Mouse (Mus musculus) activated CD4-positive, CD25-positive, alpha-beta regulatory T cell, adult 4 months (primary cell): ENCODE data around the gene Slc45a1. TPM values are rescaled to one million over a fixed set of nuclear protein-coding genes. Genes with fewer than 3 reads are reported as not detected.

ENCODE experiments used
- ATAC-seq: one replicate; pipeline ENCODE4 v1.8.0; 2017
- polyA plus RNA-seq, 2 experiments: library from polyadenylated mRNA; unstranded; fragments of 100-300 nt; shearing (Covaris generic); gene quantifications; one replicate each; pipeline ENCODE4 v1.2.1; 2017

The Slc45a1 gene
- polyA plus RNA-seq, 2 experiments from 2014 or later, result 0.21 TPM; not detected in 1

DNA sequence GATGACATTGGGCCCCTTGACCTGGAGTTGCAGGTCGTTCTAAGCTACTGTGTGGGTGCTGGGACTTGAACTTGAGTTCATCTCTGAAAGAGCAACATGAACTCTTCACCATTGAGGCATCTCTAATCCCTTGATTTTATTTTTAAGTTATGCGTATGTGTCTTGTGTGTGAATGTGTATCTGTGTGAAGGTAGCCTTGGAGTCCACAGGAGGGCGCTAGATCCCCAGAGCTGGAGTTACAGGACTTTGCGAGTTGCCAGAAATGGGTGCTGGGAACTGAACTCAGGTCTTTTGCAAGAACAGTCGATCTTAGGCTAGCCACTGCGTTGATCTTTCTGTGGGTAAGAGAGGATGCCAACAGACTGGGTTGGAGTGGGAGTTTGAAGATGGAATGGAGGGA lies 4.5 kb upstream of the Slc45a1 start:
- no peak for ATAC-seq

DNA sequence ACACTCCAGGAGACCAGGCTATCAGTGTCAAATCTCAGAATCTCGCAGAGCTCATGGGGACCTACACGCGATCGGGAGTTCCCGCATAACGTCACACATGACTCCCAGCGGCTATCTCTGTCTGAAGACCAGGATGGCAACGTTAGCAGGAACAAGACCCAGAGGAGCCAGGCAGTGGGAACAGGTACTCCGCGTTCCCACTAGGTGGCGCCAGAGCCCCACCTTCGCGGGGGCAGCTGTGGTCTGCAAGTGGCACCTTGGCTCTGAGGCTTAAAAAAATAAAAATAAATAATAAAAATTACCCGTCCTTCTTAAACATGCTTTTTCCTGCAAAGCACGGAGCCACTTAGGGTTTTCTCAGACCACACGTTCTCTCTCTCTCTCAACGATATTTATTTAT lies 4.0 kb upstream of the Slc45a1 start:
- peak; percentile 70 for ATAC-seq

DNA sequence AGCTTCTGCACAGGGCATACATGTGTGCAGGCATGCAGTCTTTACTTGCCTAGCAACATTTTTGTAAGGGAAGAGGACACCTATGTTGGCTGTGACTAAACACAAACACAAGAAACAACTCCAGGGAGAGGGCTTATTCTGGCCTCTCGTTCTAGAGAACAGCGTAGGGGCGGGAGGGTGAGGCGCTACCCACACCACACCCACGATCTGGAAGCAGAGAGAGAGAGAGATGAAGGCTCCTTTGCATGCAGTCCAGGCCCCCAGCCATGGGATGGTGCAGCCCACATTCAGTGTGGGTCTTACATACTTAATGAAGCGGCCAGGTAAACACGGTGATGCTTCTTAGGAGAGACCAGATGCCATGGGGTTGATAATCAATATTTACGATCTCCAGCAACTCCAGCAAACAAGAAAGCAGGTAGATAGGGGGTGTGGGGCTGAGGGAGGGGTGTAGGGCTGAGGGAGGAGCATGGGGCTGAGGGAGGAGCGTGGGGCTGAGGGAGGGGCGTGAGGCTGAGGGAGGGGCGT lies 1.2 kb upstream of the Slc45a1 start:
- ATAC-seq, result no peak

DNA sequence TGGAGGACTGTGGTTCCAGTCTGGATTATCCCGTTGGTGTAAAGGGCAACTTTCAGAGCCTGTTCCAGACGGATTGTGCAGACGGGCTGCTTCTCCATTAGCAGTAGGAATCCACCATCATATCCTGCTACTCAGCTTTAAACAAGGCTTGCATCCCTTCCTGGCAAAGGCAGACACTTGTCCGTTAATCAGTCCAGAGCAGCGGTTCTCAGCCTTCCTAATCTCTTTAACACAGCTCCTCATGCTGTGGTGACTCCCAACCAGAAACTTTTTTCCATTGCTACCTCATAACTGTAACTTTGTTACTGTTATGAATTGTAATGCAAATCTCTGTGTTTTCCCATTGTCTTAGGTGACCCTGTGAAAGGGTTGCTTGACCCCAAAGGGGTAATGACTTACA lies 2.6 kb downstream of the Slc45a1 start:
- no peak for ATAC-seq

DNA sequence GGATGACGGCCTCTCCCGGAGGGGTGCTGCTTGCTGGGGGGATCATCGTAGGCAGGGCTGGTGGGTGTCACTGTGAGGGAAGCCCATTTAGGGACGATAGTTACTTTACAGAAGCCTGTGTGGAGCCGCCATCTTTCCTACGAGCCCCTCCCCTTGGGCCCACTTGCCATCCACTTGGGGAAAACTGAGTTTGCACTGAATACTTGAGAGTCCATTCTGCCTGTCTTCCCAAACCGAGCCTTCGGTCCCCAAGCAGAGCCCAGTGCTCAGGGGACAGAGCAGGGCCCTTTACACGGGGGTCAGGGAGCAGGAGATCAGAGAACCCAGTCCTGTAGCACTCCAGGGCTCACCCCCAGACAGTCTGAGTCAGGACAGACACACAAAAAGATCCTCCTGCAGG lies 7.7 kb downstream of the Slc45a1 start:
- no peak for ATAC-seq

DNA sequence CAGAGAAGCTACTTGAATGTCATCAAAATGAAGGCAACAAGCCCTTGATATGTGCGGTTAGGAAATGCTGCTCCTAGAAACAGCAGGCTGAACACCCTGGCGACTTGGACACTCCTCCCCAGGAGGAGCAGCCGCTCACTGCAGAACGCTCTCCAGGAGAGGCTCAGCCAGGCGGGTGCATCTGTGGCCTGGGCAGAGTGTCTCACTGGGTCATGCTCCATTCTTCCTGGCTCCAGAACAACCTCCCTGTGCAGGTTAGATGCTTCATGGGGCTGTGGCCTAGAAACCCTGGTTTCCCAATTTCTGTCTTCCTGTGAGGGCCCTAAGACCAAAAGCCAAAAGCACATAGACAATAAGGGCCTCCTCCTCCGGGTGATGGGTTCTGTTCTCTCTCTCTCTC lies 15.3 kb downstream of the Slc45a1 start:
- no peak for ATAC-seq

DNA sequence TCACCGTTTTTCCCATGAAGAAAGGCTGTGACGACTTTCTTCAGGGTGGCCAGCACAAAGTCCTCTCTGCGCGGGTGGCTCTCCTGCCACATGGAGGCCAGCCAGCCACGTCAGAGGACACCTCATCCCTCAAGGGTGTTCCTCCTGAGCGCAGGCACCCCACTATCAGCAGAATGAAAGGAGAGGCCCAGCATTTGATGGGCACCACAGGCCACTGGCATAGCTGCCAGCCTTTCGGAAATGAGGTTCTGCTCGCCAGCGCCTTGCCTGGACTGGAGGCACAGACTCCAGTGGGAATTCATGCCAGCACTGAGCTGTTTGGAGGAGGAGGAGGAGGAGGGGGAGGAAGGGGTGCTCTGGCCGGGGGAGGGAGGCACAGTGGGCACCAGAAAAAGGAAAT lies 16.4 kb downstream of the Slc45a1 start:
- ATAC-seq, result no peak

DNA sequence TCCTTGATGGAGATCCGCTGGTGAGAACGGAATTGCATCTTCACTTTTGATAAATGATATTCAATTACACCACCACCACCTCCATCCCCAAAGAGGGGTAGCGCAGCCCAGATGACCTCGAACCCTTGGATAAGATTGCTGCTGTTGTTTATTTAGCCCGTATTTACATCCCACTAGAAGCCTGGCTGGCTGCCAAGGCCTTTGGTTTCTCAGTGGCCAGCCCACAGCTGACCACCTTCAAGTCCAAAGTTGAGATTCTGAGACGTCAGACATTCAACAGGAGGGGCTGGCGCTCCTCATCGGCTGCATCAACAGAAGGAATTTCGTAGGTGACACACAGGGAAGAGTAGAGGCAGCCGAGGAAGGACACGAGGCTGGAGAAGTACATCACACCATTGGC lies 22.7 kb downstream of the Slc45a1 start:
- ATAC-seq, result no peak

DNA sequence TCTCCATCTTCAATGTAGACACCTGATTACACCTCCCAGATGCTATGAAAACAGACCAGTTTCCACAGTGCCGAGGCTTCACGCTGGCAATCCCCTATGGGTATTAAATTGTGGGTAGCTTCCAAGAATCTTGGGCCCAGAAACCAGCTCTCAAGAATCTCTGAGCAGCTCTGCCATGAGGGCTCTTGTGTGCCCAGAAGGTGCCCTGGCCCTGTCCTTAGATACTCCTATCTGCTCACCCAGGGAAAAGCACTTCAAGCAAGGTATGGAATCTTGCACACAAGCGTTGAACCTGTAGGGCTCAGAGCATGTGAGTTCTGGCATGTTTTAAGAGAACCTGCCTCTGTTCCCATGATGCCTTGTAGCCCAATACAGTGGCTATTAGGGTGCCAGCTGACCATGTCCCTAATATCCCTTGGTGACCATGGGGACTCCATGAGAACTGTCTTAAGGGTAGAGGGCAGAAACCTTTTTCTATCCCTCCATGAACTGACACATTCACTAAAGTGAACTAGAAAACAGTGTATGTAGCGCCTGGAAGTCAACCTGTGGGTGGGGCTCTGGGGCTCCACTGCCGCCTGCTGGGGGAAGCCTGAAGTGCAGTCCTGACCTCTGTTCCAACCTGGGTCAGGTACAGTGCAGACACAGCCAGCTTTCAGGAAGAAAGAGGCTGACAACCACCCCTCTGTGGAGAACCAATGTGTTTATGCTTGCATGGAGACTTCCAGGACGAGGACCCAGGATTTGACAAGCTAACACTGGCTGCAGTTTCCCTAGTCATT lies 25.8 kb downstream of the Slc45a1 start:
- ATAC-seq, result peak; percentile 77

DNA sequence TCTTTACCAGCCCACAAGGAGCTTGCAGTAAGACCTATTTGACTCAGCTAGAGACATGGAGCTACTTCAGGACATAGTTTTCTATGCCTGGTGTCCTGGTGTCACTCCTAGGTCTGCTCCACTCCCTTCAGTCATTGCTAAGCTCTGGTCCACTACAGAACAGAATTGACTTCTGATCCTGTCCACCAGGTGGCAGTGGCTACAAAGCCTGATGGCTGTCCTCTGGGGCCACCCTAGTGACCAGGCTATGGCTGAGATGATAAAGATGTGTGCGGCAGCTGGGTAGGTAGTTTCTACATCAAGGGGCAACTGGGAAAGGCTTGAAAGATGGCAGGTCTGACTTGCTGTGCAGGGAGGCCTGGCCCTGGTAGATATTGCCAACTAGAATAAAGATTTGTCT lies 26.5 kb downstream of the Slc45a1 start:
- ATAC-seq, result no peak

DNA sequence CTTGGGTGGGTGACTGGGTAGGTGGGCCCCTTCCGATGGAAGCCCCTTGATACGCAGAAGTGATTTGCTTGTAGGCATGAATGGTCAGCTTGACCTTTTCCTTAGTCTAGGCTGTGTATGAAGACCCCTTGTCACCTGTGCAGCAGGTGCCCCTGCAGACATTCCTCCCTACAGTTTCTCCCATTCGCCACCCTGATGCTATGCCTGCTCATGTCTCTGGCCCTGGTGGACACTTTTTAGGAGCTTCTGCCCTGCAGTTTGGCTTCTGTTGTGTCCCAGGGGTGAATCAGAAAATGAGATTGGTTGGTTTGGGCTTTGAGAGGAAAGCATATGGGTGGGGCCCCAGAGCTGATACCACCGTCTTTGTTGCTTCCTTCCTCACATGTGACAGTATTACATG lies 27.0 kb downstream of the Slc45a1 start:
- no peak for ATAC-seq

DNA sequence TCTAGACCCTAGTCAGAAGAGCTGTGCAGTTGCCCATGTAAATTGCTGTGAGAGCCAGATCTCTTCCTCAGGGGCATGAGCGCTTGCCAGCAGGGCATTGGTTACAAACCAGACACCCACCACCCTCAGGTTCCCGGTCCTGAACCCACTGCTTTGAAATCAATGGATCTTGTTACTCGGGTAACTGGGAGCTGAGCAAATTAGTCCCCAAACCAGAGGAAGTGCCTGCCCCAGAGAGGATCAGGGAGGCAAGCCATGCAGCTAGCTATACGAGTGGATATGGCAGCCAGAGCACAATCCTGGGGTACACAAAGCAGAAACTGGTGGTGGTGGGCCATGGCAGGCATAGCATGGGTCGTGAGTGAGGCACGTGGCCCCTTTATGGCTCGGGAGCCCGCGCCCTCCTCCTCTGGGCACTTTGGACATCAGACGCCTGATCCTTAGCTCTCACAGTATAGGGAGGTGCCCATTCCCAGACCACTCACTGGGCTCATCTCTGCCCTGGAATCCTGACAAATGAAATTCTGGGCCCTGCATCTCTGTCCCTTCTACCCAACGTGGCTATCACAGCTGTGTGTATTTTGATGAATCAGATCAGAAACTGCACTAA lies 27.7 kb downstream of the Slc45a1 start:
- no peak for ATAC-seq

DNA sequence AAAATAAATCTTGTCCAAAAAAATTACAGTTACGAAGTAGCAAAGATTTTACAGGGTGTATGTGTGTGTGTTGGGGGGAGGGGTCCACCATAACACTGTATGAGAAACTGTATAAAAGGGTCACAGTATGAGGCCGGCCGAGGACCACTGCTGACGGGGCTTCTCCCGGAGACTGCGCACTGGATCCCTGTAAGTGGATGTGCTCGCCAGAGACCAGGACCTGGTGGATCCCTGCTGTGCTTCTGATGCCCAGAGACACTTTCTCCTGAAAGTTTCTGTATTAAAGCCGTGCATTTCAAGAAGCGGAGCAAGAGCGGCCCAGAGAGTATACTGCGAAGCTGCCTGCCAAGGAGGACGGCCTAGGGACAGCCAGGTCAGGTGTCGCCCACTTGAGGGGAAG lies 29.3 kb downstream of the Slc45a1 start:
- ATAC-seq, result no peak

DNA sequence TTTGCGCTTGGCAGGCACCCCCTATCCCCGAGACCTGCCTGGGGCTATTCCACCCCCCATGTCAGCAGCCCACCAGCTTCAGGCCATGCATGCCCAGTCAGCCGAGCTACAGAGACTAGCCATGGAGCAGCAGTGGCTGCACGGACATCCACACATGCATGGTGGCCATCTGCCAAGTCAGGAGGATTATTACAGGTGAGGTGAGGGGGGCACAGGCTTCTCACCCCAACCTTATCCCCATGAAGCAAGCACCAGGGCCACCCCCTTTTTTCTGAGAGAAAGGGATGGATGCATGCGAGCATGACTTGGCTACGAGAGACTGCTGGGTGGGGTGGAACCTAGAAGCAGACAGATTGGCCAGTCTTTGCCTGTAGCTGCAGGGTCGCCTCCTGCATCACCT lies 33.0 kb downstream of the Slc45a1 start:
- ATAC-seq, result no peak

DNA sequence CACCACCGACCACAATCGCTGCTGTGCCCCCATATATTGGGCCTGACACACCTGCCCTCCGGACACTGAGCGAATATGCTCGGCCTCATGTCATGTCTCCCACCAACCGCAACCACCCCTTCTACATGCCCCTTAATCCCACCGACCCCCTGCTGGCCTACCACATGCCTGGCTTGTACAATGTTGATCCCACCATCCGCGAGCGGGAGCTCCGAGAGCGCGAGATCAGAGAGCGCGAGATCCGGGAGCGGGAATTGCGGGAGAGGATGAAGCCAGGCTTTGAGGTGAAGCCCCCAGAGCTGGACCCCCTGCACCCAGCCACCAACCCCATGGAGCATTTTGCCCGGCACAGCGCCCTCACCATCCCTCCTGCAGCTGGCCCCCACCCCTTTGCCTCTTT lies 35.1 kb downstream of the Slc45a1 start:
- ATAC-seq, result no peak

DNA sequence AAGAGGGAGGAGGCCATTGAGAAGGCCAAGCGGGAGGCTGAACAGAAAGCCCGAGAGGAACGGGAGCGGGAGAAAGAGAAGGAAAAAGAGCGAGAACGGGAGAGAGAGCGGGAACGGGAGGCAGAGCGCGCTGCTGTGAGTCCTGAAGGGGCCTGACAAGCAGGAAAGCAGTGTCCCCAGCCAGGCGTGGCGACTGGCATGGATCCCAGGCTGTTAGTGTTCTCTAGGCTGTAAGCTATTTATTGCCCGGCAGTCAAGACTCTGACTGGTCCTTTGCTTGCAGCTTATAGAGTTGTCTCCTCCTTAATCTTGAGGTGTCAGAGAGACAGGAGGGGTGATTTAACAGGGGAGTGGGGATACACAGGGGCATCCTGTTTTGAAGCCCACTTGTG lies 35.9 kb downstream of the Slc45a1 start:
- no peak for ATAC-seq

DNA sequence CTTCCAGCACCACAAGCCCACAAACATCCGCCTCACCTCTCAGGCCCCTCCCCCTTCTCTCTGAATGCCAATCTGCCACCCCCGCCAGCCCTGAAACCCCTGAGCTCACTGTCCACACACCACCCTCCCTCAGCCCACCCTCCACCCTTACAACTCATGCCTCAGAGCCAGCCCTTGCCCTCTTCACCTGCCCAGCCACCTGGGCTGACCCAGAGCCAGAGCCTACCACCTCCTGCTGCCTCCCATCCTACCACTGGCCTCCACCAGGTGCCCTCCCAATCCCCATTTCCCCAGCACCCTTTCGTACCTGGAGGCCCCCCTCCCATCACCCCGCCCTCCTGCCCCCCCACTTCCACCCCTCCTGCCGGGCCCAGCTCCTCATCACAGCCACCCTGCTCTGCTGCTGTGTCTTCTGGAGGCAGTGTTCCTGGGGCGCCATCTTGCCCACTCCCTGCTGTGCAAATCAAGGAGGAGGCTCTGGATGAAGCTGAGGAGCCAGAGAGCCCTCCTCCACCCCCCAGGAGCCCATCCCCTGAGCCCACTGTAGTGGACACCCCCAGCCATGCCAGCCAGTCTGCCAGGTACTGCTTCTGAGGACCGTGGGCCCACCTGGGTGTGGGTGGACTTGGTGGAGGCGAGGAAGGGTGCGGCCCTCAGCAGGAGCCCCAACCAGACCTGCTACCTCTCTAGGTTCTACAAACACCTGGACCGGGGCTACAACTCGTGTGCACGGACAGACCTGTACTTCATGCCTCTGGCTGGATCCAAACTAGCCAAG lies 36.5 kb downstream of the Slc45a1 start:
- ATAC-seq, result no peak

DNA sequence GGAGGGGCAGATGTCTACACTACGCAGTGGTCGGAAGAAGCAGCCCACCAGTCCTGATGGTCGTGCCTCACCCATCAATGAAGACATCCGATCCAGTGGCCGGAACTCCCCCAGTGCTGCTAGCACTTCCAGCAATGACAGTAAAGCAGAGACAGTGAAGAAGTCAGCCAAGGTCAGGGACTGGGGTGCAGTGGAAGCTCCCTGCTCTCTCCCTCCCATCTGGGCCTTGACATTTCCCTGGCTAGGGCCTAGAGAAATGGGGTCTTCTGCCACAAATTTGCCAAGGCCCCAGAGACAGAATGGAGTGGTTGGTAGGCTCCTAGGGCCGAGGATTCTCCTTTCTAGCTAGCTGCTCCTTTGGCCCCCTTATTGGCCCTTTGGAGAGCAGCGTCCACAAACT lies 38.3 kb downstream of the Slc45a1 start:
- ATAC-seq, result no peak

DNA sequence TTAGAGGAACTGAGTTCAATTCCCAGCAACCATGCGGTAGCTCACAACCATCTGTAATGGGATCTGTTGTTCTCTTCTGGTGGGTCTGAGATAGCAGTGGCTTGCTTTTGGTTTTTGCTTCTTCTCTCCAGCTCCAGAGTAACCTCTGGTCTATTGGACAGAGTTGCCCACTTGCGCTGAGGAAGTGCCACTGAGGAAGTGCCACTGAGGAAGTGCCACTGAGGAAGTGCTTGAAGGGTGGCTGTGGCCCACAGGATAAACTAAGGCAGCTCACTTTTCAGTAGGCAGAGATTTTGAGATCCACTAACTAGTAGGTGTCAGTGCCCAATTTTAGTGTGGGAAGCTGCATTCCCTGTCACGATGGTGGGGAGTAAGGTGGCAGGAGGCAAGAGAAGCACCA lies 43.3 kb downstream of the Slc45a1 start:
- ATAC-seq, result no peak

DNA sequence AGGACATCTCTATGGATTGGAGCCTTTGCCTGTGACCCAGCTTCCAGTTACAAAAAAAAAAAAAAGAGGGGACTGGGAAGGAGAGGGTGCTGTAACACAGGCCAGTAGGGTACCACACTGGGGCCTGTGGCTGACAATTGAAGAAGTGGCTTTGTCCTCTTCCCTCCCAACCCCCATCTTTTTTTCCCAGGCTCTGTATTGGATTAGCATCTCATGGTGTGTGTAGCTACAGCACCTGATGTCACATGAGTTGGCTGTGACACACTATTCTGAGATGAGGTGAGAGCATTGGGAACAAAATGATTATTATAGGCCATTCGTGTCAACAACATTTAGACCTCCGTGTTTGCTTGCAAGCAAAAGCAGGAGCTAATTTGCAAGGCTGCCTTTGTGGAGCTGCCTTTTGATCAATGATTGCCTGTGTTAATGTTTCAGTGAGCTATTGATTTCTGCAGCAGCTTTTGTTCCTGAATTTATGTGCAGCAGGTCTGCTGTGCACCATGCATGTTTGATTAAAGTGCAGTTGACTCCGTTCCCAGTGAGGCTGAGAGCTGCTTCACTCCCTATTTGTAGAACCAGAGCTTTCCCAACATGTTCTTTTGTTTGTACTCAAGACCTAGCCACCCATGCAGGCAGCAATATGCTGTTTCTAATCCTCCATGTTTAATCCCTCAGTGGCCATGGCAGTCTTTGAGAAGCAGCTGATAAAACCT lies 45.4 kb downstream of the Slc45a1 start:
- ATAC-seq, result no peak

DNA sequence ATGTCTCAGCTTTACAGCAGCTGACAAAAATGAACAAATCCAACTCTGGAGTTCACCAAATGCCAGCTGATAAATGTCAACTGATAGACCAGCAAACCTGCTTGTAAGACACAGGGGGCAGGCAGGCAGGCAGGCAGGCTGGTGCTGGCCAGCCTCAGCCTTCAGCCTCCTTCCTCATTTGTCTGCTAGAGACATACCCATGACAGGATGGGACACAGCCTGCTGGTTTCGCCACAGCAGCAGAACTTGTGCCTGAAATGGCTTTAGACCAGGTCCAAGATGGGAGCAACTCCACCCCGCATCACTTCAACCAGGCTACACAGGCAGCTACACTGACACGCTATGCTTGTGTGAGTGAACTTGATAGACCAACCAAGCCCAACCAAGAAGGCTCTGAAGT lies 46.2 kb downstream of the Slc45a1 start:
- no peak for ATAC-seq

DNA sequence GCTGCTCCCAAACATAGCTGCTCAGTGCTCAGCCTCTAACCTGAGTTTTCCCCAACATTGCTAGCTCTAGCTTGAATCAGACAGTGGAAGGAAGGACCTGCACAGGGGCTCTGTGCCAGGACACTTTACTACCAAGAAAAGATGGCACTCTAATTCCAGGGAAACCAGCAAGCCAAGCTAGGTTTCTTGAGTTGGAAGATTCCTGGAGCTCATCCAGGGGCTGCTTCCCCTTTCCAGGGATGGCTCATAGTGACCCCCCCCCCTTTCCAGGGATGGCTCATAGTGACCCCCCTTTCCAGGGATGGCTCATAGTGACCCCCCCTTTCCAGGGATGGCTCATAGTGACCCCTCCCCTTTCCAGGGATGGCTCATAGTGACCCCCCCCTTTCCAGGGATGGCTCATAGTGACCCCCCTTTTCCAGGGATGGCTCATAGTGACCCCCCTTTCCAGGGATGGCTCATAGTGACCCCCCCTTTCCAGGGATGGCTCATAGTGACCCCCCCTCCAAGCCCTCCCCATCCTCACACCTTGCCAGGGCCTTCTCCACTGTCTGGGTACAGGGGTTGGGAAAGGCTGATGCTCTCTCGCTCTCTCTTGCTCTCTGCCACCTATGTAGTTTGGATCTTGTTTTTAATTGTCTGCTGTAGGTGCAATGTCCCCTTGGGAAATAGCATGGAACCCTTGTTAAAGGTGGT lies 48.5 kb downstream of the Slc45a1 start:
- no peak for ATAC-seq
